Mouse (Mus musculus): ENCODE measurements around the gene Oas3. TPM values are rescaled to one million over a fixed set of nuclear protein-coding genes. Genes with fewer than 3 reads are reported as not detected.

Oas3 gene
- total RNA-seq, 2 experiments from 2014 or later: not detected

DNA sequence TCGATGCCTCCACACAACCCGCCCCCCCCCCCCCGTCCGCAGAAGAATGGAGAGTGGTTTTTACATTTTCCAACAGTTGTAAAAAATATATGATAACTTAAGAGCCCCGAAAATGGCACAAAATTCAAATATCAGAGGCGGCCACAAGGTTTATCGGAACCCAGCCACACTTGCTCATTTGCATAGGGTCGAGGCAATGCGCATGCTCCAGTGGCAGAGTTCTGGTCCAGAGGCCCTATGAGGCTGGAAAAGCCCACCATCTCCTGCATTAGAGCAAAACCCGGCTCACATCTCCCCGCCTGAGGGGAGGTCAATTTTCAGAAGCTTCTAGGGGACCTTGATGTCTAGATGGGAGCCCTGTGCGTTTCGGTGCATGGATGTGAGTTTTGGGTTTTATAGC, 70.5 kb downstream of the Oas3 start:
- intact Hi-C loops (cut with DNase I): no loop called here
- DNase-seq: no peak

DNA sequence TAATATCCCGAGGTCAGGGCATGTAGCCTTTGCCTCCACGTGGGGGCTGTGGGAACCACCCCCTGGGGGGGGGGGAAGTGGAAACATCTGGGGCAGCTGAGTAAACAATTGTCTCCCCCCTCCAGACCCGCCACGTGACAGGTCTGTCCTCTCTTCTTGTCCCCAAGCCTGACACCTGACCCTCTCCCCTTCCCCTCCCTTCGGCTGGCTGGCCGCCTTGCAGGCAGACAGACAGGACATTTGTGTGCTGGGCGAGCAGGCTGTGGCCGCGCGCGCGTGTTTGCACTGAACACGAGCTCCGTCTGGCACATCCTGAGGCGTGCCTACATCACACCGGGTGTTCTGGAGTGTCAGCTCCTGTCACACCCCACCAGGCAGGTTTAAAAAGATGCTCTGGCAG, 70.9 kb downstream of the Oas3 start:
- intact Hi-C loops (cut with DNase I): no loop called here

DNA sequence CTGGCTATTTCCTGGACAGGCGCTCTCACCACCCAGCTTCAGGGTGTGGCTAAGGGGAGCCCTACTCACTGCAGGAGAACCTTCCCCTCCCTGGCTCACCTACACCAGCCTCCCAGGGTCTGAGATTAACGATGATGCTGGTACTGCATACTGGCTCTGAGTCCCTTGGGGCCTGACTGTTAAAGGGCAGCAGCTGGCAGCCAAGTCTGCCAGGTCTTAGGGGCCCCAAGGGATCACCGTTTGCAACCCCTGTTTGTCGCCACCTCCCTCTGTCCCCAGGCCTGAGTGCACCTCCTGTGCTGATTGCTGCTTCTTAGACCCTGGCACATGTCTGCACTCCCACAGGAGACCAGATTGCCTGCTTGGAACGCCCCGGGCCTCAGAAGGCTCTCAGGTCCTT, 73.0 kb downstream of the Oas3 start:
- intact Hi-C loops (cut with DNase I): no loop called here
- no peak for DNase-seq

More for the DNA sequence above, 70.9 kb downstream of the Oas3 start:
- no peak for DNase-seq

DNA sequence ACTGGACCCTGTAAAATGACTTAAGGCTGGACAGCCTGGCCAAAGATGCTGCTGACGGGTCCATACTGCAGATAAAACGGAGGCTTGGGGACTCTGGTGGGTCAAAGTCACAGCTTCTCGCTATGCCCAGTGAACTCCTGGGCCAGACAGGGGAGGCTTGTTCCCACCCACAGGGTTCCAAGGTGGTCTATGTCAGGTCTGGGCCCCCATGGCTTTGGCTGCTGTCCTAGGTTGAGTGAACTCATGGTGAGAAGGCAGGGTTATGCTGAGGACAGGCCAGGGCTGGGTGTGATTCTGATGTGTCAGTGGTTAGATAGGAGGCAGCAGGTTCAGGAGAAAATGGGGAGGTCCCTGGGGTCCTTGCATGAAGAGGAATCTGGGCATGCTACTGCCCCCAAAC, 73.8 kb downstream of the Oas3 start:
- no peak for DNase-seq
- intact Hi-C loops (cut with DNase I): no loop called here

Other genes with a start within 250 kb of the Oas3 start
- 10 to 100 TPM; 35.2 to 44.6 TPM for gene Tpcn1, start 189.0 kb downstream of the Oas3 start, total RNA-seq (2021)
- under 1 TPM in 1 of 2 experiments, not detected in 1; 0.15 TPM for gene Iqcd, start 188.6 kb downstream of the Oas3 start, total RNA-seq (2021)
- 1 to 10 TPM; 5.6 to 6.8 TPM for gene Rita1, start 165.1 kb downstream of the Oas3 start, total RNA-seq (2021)
- 10 to 100 TPM; 15.8 to 17.7 TPM for gene Ddx54, start 164.9 kb downstream of the Oas3 start, total RNA-seq (2021)
- not detected for gene Cfap73, start 143.4 kb downstream of the Oas3 start, total RNA-seq (2021)
- gene Rasal1, start 128.8 kb downstream of the Oas3 start, total RNA-seq (2021): not detected
- under 1 TPM; 0.38 to 0.91 TPM for gene Dtx1, start 65.7 kb downstream of the Oas3 start, total RNA-seq (2021)
- gene Oas2, start 27.8 kb downstream of the Oas3 start, total RNA-seq (2021): under 1 TPM; 0.18 to 0.37 TPM
- not detected for gene Oas1e, start 17.9 kb upstream of the Oas3 start, total RNA-seq (2021)
- gene Oas1c, start 34.9 kb upstream of the Oas3 start, total RNA-seq (2021): under 1 TPM; 0.15 to 0.30 TPM
- not detected for gene Oas1f, start 69.7 kb upstream of the Oas3 start, total RNA-seq (2021)
- gene Oas1h, start 83.8 kb upstream of the Oas3 start, total RNA-seq (2021): not detected
- under 1 TPM in 1 of 2 experiments, not detected in 1; 0.27 TPM for gene Oas1g, start 110.0 kb upstream of the Oas3 start, total RNA-seq (2021)
- gene Oas1a, start 129.9 kb upstream of the Oas3 start, total RNA-seq (2021): under 1 TPM in 1 of 2 experiments, not detected in 1; 0.13 TPM
- not detected for gene Oas1d, start 136.9 kb upstream of the Oas3 start, total RNA-seq (2021)
- not detected for gene Rph3a, start 232.4 kb upstream of the Oas3 start, total RNA-seq (2021)

Measured in gastrocnemius, postnatal 36 days (tissue).